Mouse (Mus musculus): ENCODE measurements around the gene Schip1.

Gene Schip1

DNA sequence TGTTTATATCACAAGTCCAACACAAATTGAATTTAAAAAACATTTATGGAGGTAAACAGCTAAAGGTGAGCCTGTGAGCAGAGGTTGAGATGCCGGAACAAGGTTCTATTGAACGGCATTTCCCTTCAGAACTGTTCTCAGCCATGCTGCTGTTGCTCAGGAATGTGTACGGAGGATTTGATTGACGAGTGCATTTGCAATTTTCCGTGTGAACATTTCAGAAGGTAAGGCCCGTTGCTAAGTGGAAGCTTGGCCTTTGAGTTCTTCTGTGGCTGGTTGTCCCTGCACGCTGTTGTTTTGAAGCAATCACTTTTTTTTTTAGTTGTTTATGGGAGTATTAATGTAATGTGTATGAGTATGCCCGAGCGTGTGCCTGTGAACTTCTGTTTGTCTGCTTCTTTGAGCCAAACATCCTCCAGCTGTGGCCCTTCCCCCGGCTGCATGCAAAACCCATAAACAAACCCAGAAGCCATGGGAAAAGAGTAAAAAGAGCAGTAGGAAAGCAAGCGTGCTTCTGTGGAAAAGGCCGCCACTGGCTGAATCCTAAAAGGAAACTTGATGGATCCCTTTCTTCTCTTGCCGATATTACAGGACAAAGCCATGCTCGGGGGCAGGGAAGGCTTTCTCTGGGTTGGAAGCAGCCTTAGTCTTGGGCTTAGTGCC is 518.6 kb downstream of the Schip1 start:
- DNase-seq (ENCODE audit: low spot score in 2 of 2): no peak

DNA sequence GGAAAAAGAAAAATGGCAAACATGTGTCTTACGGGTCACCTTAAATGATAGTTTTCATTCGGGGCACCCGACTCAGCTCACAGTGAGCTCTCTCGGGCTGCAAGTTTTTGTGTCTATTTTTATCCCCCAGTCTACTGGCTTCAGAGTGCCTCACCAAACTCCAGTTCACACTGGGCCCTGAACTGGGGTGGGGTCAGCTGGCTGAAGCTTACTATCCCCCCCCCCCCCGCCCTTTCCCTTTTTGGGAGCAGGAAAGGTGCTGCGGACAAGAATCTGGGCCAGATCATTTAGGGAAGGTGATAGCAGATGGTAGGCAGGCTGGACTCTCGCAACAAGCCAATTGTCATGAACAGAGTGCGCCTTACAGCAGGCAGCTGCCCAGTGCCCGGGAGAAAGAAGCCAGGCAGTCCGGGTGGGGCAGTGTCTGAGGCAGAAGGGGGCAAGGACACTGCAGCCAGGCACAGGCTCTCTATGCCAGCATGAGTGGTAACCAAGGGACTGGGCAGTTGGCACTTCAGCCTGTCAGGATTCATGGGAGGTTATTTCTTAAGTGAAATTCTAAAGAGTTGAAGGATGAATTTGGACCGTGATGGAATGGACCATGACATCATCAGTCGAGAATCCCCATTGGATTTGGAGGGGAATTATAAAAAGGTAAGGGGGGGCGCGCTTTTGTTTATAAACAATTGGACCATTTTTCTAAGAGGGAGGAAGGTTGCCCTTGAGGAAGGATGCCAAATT is 519.3 kb downstream of the Schip1 start:
- DNase-seq (ENCODE audit: low spot score in 2 of 2): no peak

DNA sequence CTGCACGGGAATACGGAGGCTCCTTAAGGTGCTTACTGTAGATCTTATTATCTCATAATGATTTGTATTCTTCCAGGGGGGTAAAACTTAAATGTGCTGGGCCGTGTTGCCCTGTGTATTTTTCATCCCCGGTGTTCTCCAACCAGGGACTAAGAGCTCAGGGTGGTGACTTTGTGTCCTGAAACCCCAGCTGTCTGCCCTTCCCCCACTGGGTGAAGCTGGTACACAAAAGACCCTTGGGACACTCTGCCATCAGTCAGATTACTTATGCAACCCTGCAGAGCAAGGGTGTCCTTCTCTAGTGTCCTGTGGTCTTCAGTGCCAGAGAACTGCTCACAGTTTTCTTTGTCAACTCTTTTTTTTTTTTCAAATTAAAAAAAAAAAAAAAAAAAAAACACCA is 520.6 kb downstream of the Schip1 start:
- no peak for DNase-seq (ENCODE audit: low spot score in 2 of 2)

DNA sequence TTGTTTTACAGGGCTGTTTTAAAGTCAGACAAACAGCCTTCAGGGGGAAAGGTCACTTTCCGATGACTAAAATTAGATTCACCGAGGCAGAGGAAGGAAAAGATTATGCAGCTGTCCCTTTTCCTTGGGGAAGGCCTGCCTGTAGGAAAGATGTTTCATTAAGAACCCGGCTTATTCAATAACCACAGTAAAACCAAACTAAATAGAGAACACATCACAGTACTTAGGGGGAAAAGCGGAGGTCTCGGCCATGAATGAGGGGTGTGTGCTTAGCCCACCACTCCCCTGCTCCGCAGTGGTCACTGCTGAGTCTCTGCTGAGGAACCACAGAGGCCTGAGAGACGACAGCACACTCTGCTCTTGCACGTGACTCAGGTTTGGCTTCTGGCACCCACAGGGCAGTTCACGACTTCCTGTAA is 522.1 kb downstream of the Schip1 start:
- DNase-seq (ENCODE audit: low spot score in 2 of 2): no peak

DNA sequence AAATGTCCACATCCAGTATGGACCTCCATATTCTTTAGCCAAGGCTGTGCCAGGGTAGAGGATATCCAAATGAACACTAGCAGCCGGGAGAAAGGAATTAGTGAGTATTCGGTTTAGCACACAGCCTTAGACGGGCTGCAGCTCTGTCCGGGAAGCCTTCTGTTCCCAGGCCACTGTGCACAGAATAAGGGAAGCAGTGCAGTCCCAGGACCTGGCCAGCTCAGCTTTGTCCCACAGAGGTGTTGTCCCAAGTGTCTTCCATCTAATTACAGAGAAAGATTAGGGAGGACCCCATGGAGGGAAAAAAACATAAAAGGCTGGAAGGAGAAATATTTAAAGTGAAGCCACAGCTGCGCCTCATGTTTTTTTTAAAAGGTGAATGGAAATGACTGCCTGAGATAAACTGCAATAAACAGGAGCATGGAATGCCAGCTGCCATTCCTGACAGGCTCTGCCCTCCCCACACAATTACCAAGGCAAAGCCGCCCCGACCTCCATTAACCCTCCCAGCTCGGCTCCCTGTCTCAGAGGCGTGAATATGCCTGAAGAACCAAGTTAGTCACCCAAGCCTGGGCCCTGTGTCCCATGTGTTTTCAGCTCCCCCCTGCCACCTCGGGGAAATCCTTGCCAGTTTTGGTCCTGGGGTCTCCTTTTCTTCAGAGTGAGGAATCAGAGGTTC is 523.1 kb downstream of the Schip1 start:
- no peak for DNase-seq (ENCODE audit: low spot score in 2 of 2)

DNA sequence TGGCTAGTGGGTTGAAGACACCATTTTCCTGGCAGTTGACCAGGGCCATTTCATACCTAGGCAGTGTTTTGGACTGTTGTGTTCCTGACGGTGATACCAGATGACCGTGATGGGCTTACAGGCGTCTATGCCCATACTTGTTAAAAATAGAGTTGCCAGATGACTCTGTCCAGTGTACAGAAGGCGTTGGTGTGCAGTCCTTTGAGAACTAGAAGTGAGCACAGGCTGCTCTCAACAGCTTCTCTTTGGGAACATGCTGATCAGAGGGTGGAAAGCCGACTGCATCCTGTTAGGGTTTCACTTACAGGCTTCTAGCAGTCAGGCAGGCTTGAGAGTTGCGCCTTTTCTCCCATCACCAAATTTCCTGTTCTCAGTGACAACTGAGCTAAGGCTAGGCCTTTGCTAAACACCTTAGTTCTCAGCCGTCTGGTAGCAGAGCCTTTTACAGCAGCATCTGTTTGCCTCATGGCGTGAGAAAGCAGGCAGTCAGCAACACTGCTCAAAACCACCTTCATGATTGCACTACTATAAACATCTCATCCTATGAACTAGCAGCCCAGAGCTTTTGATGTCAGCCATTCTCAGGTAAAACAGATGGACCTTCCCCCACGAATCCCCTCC is 524.7 kb downstream of the Schip1 start:
- DNase-seq (ENCODE audit: low spot score in 2 of 2): no peak

DNA sequence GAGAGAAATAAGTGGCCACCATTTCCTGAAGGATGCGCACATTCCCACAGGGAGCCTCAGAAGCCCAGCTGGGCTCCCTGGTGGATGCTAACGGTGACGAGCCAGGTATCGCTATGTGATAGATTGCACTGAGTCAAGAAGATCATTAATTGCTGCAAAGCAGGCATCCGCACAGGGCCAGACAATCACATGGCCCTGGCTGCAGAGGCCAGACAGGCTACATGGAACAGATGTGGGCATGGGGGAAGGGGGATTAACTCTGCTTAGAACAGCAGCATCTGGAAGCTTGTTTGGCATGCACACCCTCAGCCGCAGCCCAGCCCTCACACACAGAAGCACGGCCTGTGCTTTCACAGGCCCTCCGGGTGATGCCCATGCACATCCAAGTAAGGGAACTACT is 525.8 kb downstream of the Schip1 start:
- no peak for DNase-seq (ENCODE audit: low spot score in 2 of 2)

DNA sequence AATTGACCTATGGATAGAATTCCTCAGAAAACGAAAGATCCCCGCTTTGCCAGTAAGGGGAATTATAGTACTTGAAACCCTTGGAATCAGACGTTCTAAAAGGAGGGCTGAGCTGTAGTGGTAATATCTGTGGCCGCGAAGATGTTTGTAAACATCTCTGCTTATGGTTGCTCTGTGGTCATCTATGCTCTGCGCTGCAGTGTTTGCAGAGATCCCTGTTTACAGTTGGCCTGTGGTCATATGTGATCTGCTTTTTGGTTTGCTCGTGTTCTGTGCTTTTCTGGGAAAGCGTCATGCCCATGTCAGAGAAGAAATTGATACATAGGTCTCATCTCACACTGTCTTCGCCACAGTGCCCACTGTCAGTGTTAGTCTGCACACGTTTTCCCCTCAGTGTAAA is 528.0 kb downstream of the Schip1 start:
- DNase-seq (ENCODE audit: low spot score in 2 of 2): no peak

DNA sequence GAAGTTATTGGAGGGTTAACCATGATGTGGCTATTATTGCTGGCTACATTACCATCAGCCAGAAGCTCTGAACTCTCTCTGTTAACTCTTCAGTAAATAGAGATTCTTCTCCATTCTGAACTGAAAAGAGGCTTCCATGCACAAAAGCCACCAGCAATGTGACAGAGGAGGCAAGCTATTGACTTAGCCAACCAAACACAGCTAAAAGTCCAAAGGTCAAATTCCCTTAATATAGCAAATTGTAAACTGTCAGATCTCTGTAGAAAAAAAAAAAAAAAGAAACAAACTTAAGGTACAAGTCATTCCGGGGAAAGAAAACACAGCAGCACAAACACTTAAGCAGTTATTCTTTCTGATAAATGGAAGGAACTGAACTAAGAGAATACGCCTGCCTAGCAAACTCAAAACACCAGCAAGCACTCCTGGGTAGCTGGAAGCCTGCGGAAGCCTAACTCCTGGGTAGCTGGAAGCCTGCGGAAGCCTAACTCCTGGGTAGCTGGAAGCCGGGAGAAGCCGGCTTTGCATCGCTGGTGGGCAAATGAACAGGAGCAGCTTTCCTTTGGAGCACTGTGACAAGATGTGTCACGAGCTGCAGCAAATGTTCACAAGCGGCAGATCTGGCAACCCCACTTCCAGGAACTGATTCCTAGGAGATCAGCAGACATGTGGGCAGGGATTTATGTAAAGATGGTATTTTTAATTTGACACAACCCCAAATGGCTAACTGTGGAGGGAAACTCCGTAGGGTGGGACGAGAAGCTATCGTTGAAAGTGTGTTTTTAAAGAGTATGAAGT is 528.7 kb downstream of the Schip1 start:
- DNase-seq (ENCODE audit: low spot score in 2 of 2): no peak

DNA sequence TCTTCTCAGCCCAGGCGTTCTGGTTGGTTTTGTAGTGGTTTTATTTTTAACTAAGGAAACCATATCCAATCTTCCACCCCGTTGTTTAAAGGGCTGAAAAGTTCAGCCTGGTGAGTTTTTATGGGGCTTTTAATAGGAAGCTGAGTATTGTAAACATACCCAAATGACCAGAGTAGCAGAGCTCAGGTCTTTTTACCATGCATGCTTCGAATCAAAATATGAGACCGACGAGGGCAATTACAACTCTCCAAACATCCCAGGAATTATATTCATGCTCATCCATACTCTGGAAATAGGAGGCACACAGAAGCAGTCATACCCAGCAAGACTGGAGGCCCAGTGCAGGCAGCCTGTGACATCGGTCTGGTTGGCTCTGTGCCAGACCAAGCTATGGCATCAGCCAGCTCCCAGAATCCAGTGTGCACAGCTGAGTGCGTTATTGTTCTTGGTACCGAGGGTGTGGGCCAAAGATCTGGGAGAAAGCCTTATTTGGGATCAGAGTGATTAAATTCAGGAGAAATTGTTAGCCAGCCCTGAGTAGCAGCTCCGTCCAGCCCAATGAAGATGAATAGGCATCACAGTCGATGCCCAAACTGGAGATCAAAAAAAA is 530.8 kb downstream of the Schip1 start:
- DNase-seq (ENCODE audit: low spot score in 2 of 2): no peak

DNA sequence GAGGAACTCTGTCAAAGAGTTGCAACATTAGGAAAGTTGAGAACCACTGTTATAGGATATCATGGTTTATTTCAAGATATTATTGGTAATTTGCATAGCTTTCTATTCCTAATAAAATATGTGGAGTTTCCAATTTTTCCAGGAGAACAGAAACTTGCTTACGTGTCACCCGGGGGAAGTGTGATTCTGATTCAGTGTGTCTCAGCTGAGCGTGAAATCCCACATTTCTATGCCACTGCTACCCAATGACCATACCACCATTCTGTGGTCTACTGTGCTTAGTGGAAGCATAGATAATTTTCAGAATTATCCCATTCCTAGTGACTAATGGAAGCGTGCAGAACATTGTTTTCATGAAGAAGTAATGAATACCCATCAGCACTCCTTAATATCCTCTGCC is 532.3 kb downstream of the Schip1 start:
- DNase-seq (ENCODE audit: low spot score in 2 of 2): no peak

DNA sequence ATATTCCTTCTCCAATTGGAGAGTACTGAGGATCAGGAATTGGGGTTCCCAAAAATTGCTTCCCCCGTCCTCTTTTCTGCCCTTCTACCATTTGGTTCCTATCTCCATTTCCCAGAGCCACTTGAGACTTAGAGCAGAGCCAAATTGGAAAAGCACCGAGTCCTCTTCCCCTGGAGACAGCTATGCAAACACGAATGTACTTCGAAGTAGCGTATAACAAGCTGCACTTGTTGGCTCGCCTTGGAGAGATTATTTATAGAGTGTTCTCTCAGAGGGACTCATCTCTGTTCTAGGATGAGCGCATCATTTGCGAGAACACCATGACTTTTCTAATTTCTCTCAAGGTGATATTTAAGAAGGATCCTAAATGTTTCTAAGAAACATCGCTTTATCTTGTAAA is 538.3 kb downstream of the Schip1 start:
- no peak for DNase-seq (ENCODE audit: low spot score in 2 of 2)

DNA sequence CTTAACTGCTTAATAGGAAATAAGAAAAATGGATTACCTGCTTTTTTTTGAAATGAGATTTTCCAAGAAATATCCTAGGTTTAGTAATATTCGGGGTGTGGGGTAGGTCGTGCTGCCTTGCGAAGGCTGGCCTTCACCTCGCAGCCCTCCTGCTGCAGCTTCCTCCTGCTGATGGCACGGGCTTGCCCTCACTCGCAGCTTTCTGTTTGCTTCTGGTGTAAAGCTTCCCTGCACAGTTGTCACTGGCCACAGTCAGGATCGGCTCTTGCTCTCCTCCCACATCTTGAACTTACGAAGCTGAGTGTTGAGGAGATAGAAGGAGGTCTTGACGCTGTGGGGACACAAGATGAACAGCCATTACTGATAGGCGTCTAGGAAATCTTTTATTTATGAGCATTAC is 539.9 kb downstream of the Schip1 start:
- DNase-seq (ENCODE audit: low spot score in 2 of 2): no peak

DNA sequence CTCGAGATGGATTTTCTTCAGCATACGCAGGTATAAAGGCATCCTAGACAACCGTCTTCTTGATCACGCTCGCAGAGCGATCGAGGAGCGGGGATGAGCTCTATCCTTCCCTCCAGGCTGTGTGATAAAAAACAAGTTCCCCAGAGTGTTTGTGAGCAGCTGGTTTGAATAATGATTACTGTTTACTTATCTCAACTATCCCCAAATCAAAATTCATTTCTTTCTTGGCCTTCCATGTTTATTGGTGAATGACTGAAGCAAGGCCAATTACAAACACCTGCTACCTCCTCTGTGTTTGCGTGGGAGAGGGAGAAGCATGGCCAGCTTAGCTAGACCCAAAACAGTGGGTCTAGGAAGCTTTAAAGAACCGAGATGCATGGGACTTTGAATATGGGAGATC is 540.4 kb downstream of the Schip1 start:
- no peak for DNase-seq (ENCODE audit: low spot score in 2 of 2)

DNA sequence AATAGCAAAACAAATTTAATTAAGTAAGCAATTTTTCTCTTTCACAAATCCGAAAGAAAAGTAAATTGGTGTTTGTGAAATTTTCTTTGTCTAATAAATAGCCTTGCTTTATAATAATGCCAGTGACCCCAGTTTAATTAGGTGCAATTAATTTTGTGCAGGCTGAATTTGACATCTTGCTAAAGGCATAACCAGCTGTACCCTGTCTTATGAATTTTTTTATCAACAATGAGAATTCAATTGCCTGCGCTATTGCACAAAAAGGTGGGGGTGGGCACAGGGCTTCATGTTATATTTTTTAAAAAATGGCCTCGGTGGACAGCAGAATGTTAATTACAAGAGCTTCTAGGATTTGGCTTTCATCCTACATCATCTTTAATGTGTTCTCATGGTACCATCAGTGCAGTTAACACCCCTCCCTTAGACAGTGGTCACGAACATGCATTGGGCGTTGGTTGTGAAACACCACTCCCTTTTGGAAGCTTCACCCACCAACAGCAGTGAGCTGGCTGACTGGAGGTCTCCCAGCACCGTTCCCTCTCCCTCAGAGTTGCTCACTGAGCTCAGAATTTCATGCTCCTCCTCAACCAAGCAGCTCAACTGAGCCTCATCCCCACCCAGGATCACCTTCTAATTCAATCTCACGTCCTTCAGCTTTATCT is 541.5 kb downstream of the Schip1 start:
- DNase-seq (ENCODE audit: low spot score in 2 of 2): no peak

DNA sequence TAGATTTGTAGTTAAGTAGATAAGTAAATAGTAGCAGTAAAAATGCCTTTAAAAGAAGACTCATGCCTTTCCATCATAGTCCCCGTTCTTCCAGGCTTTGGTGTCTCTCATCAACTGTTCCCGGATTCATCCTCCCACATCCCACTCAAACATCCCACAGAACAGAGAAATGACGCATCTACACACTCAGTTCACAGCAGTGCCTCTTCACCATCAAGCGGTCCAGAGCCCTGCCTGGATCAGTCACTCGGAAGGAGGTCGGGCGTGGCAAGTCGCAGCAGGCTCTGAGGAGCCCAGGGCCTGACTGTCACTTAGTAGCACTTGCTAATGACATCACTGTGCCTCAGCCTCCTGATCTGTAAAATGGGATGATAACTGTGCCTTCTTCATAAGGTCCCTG is 542.1 kb downstream of the Schip1 start:
- DNase-seq (ENCODE audit: low spot score in 2 of 2): no peak

DNA sequence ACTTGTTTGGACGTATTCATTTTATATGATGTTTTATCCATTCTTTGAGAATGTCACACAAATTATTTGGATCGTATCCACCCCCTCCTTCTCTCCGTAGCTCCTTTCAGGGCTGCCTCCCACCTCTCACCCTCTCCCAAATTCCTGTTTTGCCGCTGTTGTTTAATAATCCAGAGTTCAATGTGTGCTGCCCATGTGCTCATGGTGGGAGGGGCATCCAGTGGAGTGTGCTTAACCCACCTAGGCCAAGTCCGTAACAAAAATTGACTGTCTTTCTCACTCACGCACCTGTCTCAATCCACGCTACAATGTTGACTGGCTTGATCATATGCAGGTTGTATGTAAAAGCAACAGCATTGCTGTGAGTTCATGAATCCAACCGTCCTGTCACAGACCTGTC is 542.7 kb downstream of the Schip1 start:
- DNase-seq (ENCODE audit: low spot score in 2 of 2): no peak

DNA sequence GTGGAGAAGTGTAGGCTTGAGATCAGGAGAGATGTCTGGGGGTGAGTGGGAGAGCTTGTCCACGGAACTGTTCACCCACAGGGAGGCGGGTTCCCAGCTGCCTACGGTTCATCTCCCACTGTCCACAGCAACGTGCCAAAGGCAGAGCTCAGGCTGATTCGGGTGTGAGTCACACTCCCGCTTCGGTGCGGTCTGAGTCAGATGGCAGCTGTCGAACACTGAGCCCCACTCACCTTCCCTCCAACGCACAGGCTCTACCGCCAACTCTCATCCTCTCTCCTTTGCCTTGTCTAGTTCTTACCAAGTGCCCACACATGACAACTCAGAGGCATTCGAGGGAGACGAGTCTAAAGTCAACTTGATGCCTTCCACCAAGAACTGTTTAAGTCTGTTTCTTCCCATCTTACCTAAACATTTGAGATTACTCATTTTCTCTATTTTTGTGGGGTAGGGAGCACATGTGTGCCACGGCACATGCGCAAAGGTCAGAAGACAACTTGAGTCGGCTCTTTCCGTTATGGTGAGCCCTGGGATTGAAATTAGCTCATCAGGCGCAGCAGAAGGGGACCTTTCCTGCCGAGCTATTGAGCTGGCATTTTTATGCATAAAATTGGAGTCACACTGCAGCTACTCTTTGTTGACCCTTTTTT is 544.4 kb downstream of the Schip1 start:
- peak; percentile 48 to 68 for DNase-seq (ENCODE audit: low spot score in 2 of 2)

DNA sequence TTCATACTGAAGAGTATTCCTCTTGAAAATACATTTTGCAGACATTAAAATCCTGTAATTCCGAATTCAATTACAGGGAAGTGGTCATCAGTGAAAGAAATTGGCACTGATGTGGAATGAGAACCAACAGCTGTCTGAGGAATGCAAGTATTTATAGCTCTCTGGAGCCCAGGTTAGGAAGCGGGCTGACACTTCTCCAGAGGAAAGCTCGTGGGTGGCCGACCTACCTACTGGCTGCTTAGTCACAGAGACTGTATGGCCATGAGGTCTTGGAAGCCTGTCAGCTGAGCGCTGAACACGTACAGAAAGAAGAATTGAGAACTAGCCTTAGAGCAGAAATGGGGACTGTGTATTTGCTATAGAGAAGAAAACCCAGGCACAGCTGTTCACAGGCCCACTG is 545.4 kb downstream of the Schip1 start:
- DNase-seq (ENCODE audit: low spot score in 2 of 2): no peak

DNA sequence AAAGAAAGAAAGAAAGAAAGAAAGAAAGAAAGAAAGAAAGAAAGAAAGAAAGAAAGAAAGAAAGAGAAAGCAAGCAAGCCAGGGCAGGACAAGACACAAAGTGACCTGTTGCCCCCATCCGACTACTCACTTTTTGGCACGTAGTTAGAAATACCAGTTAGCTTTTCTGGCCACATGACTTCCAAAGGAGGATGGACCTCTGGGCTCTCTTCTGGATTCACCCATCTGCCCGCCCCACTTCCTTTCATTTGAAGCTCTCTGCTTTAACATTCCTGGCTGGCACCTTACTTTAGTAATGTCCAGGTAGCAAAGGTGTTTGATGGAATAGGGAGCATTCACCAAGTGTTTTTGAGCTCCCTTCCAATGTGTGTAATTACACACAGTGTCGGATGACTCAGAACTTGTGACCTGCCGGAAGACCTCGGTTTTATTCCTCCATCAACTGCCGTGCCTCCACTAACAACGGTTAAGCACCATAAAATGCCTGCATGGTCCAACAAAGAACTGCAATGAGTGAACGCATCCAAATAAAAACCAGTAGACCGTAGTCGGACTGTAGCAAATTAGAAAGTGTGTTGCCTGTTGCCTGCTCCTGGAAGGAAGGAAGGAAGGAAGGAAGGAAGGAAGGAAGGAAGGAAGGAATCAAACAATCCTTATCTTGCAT is 546.1 kb downstream of the Schip1 start:
- DNase-seq (ENCODE audit: low spot score in 2 of 2): no peak

Measured in frontal cortex, postnatal 10 days (tissue).